Mouse (Mus musculus) ES-E14 (cell line): ENCODE results near the gene Cyp2d11. TPM values are rescaled to one million over a fixed set of nuclear protein-coding genes. Genes with fewer than 3 reads are reported as not detected.

ENCODE experiments used
- DNase-seq: peaks from one replicate; pipeline ENCODE4 v3.0.0-alpha.2; 2013; ENCODE audit warnings: low read depth, low spot score
- H3K27ac ChIP-seq: 2 replicates; pipeline ENCODE4 v1.5.1; 2012; ENCODE audit warnings: low read depth, mild to moderate bottlenecking, low read length, moderate library complexity, mixed read lengths; ENCODE audit not compliant: poor library complexity, insufficient read depth, severe bottlenecking
- H3K36me3 ChIP-seq: 2 replicates; pipeline ENCODE4 v1.6.1; 2012; ENCODE audit warnings: mild to moderate bottlenecking, low read length, moderate library complexity, mixed read lengths; ENCODE audit not compliant: control insufficient read depth, poor library complexity, insufficient read depth, severe bottlenecking
- H3K4me1 ChIP-seq, 2 experiments: fragments of 150-350 bp in 1 of 2; sonication (generic) in 1 of 2; 2 replicates each; pipeline ENCODE4 v1.6.1; 2012; ENCODE audit warnings: low read length in 2 of 2, mild to moderate bottlenecking in 1 of 2, mixed read lengths in 1 of 2; ENCODE audit not compliant: control insufficient read depth in 2 of 2, insufficient read depth in 2 of 2, poor library complexity in 1 of 2
- H3K4me3 ChIP-seq, 2 experiments: fragments of 150-350 bp in 1 of 2; sonication (generic) in 1 of 2; 2 replicates each; pipeline ENCODE4 v1.5.1; 2012; ENCODE audit warnings: low read length in 2 of 2, low read depth in 1 of 2, mild to moderate bottlenecking in 1 of 2, mixed read lengths in 1 of 2; ENCODE audit not compliant: insufficient read depth in 1 of 2, poor library complexity in 1 of 2, severe bottlenecking in 1 of 2
- H3K9ac ChIP-seq: 2 replicates; pipeline ENCODE4 v1.6.1; 2012; ENCODE audit warnings: low read depth, mild to moderate bottlenecking, low read length, mixed read lengths; ENCODE audit not compliant: poor library complexity, insufficient read depth, severe bottlenecking
- H3K9me3 ChIP-seq: fragments of 150-350 bp; sonication (generic); 2 replicates; pipeline ENCODE4 v1.6.1; 2012; ENCODE audit warnings: low read depth, mild to moderate bottlenecking, low read length; ENCODE audit not compliant: control insufficient read depth, insufficient read depth
- CHD2 ChIP-seq: IDR thresholded peaks from 2 replicates; pipeline ENCODE4 v1.6.1; 2014; ENCODE audit warnings: mild to moderate bottlenecking, low read depth, low read length, inconsistent platforms
- HCFC1 ChIP-seq: IDR thresholded peaks from 2 replicates; pipeline ENCODE4 v1.6.1; 2012; ENCODE audit warnings: low read length, inconsistent platforms, borderline replicate concordance; ENCODE audit not compliant: insufficient read depth
- MAFK ChIP-seq: IDR thresholded peaks from 2 replicates; pipeline ENCODE4 v1.6.1; 2014; ENCODE audit warnings: mild to moderate bottlenecking, low read depth, low read length, inconsistent platforms; ENCODE audit not compliant: insufficient read depth
- ZC3H11A ChIP-seq: IDR thresholded peaks from 2 replicates; pipeline ENCODE4 v1.6.1; 2012; ENCODE audit warnings: low read depth, mild to moderate bottlenecking, inconsistent platforms, low read length, borderline replicate concordance
- ZNF384 ChIP-seq: IDR thresholded peaks from 2 replicates; pipeline ENCODE4 v1.6.1; 2012; ENCODE audit warnings: low read depth, low read length, inconsistent platforms
- in situ Hi-C, 2 experiments: fragments of 600-800 bp; cut with MboI; formaldehyde crosslinking; loops; one replicate each; pipeline ENCODE4 v1.15.1; 2025; ENCODE audit warnings: low sequenced_read_pairs in 2 of 2, inconsistent platforms in 1 of 2; ENCODE audit not compliant: unreplicated experiment in 2 of 2
- total RNA-seq: library from RNA; depleted of rRNA; stranded (reverse); fragments of 300-350 nt; gene quantifications from 2 replicates; pipeline ENCODE4 v1.2.3, GENCODE M21; 2012; rRNA removed

Cyp2d11 gene
- total RNA-seq, 1 experiment: not detected

- Histone ChIP-seq H3K4me3 (peak overlapping the region; percentile 66 to 70), H3K9ac (peak overlapping the region; percentile 73), H3K4me1 (peaks cover 12% of the 10 kb centered on the region in 2 experiments), H3K27ac (no peak overlapping the region), H3K36me3 (peaks cover 5% of the 10 kb centered on the region; the same call in 1 of the 2 replicates), H3K9me3 (no peaks in the 10 kb centered on the region)
- no peak for TF ChIP-seq ZC3H11A
- no peak for TF ChIP-seq CHD2
- TF ChIP-seq ZNF384: no peak
- no peak for TF ChIP-seq HCFC1
- no peak for TF ChIP-seq MAFK
- in situ Hi-C loops: no loop called here
- DNase-seq: no peak
Observed at GRCm38 (mm10) chr15:82340414-82341035, 53.3 kb downstream of the Cyp2d11 start.

GRCm38 (mm10) chr15:82339634-82340254 is 54.1 kb downstream of the Cyp2d11 start:
- Histone ChIP-seq H3K9me3 (no peaks in the 10 kb centered on the region), H3K36me3 (peaks cover 13% of the 10 kb centered on the region; the same call in 1 of the 2 replicates), H3K4me1 (peaks cover 12% of the 10 kb centered on the region in 2 experiments; a peak in 3 of 4 replicates), H3K27ac (no peak overlapping the region), H3K9ac (no peak overlapping the region), H3K4me3 (no peak overlapping the region)
- no peak for DNase-seq
- in situ Hi-C loops: no loop called here
- TF ChIP-seq CHD2: no peak
- TF ChIP-seq HCFC1: no peak

Other genes with a start within 250 kb of the Cyp2d11 start
- gene Srebf2, start 246.8 kb downstream of the Cyp2d11 start, total RNA-seq: 173 and 211 TPM in 2 replicates
- 4.1 and 4.3 TPM in 2 replicates for gene Shisa8, start 181.2 kb downstream of the Cyp2d11 start, total RNA-seq
- 1.7 and 2.3 TPM in 2 replicates for gene Tnfrsf13c, start 169.7 kb downstream of the Cyp2d11 start, total RNA-seq
- 58.2 and 80.0 TPM in 2 replicates for gene Cenpm, start 149.3 kb downstream of the Cyp2d11 start, total RNA-seq
- 1.0 and 1.2 TPM in 2 replicates for gene 1500009C09Rik, start 141.6 kb downstream of the Cyp2d11 start, total RNA-seq
- 5.9 and 8.2 TPM in 2 replicates for gene Sept3, start 119.1 kb downstream of the Cyp2d11 start, total RNA-seq
- 2.0 and 2.1 TPM in 2 replicates for gene Wbp2nl, start 95.1 kb downstream of the Cyp2d11 start, total RNA-seq
- 17.6 and 35.3 TPM in 2 replicates for gene Naga, start 55.1 kb downstream of the Cyp2d11 start, total RNA-seq
- gene Pheta2, start 55.1 kb downstream of the Cyp2d11 start, total RNA-seq: 0.85 and 0.95 TPM in 2 replicates
- 172 and 222 TPM in 2 replicates for gene Smdt1, start 55.1 kb downstream of the Cyp2d11 start, total RNA-seq
- 256 and 306 TPM in 2 replicates for gene Ndufa6, start 39.7 kb downstream of the Cyp2d11 start, total RNA-seq
- gene Cyp2d22, start 13.8 kb downstream of the Cyp2d11 start, total RNA-seq: 0.94 and 2.3 TPM in 2 replicates
- gene Cyp2d10, start 13.2 kb upstream of the Cyp2d11 start, total RNA-seq: not detected in 2 replicates
- not detected in 2 replicates for gene Cyp2d9, start 39.4 kb upstream of the Cyp2d11 start, total RNA-seq
- not detected in 2 replicates for gene Cyp2d12, start 161.1 kb upstream of the Cyp2d11 start, total RNA-seq
- gene Cyp2d34, start 226.9 kb upstream of the Cyp2d11 start, total RNA-seq: not detected in 2 replicates